Mouse (Mus musculus): ENCODE results near the gene Gm20388.

The Gm20388 gene

DNA sequence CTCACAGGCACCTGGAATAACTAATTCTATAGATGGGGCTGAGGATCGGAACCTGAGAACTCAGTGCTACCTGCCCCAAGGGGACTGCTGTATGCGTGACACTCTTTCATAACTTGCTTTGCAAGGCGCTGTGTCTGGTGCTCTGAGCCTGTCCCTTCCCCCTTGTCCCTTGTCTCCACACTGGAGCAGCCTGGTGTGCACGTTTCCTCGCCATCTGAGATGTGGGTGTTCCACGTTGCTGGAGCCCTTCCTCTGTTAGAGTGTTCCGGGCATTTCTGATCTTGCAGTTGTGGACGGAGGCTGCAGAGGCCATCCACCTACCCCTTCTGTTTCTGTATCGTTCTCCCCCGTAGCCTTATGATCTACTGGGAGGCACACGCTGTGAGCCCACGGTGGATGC is 1847.8 kb downstream of the Gm20388 start:
- peak; percentile 77 for DNase-seq (ENCODE audit: low read depth, low spot score)

DNA sequence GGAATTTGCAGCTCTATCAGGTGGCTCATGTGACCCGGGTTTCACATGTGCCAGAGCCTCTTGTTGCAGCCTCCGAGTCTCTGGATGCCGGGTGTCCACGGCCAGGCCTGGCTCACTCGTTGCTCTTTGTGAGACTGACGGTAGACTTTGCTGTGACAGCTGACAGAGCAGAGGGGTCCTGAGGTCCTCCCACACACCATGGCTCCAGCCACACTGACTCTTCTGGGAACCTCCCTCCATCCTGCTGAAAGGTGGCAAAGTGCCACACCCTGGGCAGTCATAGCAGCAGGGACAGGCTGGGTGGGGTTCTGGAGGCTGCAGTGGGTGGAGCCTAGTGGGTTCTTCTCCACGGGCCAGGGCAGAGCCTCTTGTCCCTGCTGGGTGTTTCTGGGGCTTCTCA is 1849.8 kb downstream of the Gm20388 start:
- DNase-seq (ENCODE audit: low read depth, low spot score) = peak; percentile 75

DNA sequence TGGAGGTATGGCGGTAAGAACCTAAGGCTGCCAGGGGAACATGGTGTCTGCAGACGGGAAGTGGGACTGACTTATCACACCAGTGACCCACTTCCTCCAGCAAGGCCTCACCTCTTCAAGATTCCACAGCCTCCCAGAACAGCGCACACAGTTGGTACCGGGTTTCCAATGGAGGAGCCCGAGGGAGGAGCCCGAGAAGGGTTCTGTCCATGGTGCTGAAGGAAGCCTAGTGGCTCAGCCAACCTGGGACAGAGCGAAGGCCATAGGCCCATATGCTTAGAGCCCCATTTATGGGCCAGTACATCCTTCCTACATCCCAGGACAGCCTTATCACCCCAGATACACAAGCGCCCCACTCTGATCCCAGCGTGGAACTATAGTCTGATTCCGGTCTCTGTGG is 1850.8 kb downstream of the Gm20388 start:
- DNase-seq (ENCODE audit: low read depth, low spot score) = no peak

DNA sequence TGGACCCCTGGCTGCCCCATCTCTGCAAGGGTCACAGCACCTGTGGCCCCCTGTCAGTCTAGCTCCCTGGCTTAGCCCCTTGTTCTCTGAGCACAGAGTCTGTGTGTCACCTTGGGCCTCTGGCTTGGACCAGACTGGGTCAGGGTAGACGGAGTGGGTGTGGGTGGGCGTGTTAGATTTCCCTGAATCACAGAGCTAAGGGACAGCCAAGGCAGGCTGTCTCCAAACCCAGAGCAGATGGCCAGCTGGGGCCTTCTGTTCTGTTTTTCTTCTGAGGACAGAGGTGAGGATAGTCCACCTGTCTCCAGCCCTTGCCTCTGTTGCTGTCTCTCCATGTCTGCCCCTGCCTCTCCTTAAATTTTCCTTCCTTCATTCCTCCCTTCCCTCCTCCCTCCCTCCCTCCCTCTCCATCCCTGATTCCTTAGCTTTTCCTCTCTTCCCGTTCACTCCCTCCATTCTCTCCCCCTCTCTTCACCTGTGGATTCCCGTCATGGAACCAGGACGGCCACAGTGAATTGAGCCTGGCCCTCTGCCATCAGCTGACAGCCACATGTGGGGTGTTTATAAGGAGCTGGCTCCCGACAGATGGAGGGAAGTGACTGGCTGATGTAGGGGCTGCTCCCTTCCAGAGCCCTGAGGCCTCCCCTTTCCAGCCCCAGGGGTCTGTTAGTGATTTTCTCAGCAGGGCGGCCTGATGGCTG is 1852.5 kb downstream of the Gm20388 start:
- peak; percentile 65 for DNase-seq (ENCODE audit: low read depth, low spot score)

DNA sequence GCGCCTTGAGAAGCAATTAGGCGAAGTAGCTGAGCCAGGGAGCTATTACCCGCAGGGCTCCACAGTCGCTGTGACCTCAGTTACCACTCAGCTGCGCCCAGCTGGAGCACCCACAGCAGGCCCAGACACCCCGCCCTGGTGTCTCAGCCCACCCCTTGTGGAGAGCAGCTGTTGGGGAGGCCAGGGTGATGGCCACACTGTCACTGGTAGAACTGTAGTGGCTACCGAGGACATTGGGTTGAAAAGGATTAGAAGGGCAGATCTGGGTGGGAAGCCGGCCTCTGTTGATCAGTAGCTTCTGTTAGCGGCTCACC is 1853.0 kb downstream of the Gm20388 start:
- no peak for DNase-seq (ENCODE audit: low read depth, low spot score)

DNA sequence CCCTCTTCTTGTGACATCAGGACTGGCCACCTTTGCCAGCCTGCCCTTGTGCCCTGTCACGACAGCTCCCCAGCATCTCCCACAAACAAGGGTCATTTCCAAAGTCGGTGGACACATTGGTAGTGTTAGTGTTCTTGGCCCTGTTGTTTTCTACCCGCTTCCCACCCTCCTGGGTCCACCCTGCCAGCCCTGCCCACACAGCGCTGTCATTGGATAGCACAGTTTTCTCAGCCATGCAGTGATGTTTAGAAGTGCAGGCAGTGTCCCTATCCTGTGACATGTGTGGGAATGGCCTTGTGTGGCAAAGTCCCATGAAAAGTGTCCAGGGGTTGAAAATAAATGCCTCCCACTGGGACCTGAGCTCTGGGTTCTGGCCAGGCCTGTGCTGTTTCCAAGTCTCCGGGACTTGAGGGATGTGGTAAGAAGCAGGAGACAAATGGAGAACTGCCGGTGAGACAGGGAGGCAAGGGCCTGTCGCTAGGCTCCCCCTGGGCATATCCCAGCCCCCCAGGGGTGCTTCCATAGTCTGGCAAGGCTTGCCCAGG is 1855.0 kb downstream of the Gm20388 start:
- peak; percentile 59 for DNase-seq (ENCODE audit: low read depth, low spot score)

DNA sequence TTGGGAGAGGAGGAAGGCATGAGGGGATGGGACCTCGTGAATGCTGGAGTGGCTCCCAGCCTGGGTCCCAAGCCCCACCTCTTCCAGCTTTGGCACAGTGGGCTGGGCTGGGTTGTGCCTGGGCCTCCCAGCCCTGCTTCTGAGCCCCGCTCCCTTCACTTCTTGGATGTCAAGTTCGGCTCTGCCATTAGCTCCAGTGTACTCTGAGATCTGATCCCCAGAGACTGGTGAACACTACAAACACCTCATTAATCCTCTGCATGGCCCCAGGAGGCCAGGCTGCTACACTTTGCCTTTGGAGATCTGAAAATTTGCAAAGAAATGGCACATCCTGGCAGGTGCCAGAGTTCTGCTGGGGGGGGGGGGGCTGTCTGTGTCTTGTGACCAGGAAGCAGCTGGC is 1858.5 kb downstream of the Gm20388 start:
- DNase-seq (ENCODE audit: low read depth, low spot score) = no peak

DNA sequence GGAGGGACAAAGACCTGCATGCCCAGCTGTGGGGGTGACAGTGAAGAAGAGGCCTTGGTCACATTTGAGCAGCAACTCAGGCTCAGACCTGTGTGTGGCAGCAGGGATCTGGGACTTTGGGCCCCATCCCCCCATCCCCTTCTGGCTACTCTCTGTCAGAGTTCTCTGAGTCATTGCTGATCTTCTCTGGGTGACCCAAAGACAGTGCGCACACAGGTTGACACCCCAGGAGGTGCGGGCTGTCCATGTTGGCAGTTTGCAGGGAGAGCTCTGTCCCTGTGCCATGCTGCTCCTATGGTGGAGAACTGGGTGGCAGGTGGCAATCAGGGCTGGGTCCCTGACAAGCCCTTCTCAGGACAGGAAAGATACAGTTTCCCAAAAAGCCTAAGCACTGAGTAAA is 1859.0 kb downstream of the Gm20388 start:
- DNase-seq (ENCODE audit: low read depth, low spot score) = peak; percentile 76

DNA sequence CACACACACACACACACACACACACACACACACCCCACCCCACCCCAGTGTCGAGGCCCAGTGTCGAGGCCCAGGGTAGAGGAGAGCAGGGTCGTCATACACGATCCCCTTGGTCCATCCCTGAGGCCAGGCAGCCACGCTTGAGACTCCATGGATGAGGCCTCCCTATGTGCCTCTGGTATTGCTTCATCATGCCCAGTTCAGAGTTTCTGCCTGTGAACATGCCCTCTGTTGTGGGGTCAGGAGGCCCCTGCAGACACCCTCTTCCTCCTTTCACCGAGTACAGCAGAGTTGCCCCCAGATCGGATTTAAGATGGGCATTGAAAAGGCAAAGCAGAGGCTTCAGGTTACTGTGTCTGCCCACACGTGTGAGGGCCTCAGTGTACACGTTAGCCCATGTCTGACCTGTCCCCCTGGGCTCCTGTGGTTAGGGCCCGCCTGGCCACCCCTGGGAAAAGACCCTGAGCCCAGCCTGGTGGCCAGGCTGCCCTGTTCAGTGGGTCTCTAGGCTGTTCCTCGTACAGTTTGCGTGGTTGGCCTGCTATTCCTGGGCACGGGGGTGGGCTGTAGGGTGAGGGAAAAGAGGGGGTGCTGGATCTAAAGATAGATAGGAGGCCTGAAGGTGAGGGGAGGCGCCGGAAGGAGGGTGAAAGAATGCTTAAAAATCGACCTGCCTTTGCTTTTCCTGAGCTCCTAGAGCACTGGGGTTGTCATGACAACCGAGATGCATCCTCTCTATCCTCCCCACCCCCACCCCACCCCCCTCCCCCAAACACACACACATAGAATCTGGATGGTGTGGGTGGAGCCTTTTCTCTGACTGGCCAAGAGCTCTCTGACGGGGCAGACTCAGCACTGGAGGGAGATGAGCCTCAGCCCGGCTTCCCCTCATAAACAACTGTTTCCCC is 1860.5 kb downstream of the Gm20388 start:
- peak; percentile 85 for DNase-seq (ENCODE audit: low read depth, low spot score)

DNA sequence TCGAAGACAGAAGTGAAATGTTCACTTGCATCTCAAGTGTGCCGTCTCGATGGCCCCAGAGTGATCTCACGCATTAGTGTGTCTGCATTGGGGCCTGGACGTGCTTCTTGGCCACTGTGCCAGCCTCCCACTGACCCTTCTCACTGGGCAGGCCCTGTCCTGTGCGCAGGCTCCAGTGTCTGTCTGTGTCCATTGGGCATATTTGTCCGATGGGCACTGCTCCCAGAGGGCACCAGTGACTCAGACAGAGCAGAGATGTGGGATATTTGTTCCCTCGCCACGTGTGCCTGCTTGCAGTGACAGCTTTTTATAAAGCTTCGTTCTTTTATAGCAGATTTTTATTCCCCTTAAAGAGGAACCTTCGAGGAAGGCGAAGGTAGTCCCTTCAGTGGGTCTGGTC is 1863.2 kb downstream of the Gm20388 start:
- DNase-seq (ENCODE audit: low read depth, low spot score) = peak; percentile 54

DNA sequence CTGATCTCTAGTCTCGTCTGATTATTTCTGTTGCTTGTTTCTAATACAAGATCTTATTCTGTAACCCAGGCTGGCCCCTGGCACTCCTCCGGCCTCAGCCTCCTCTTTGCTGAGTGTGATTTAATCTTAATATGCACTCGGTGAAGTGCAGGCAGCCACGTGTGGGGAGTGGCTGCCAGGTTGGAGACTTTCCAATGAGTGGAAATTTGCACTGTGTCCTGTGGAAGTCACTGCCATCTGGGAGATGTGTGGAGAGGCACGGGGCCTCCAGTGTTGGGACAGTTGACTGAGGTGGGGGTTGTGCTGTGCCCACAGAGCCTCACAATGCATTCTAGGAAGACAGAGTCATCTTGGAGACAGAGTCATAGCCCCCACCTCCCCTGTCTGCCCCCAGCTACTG is 1871.9 kb downstream of the Gm20388 start:
- peak; percentile 69 for DNase-seq (ENCODE audit: low read depth, low spot score)

DNA sequence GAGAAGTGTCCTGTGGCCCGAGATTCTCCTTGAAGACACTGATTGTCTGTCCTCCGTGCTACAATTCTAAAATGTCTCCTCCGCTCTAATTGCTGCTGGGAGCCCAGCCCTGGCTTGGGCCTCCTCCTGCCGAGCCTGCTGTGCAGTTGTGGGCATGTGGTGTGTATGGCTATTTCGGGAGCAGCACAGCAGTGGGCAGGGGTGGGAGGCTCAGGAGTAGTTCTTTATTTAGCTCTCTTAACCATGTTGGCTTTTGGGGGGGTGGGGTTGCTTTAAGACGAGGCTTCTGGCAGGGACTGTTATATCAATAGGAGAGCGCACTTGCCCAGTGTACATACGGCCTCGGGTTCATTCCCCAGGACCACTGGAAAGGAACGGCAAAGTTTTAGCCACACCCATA is 1875.9 kb downstream of the Gm20388 start:
- peak; percentile 89 for DNase-seq (ENCODE audit: low read depth, low spot score)

DNA sequence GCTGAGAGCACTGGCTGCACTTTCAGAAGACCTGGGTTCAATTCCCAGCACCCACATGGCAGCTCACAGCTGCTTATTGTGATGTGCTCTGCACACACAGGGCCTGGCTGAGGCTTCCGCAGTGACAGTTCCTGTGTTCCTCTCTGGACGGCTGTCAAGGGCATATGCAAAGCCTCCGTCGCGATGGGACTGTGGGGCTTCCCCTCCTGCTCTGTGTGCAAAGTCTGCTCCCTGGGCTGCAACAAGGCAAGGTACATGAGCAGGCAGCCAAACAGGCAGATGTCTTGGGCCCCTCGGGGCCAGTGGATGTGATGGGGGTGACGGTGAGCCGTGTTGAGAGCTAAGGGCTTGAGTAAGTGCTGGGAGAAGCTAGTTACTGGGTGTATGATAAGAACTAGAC is 1878.1 kb downstream of the Gm20388 start:
- no peak for DNase-seq (ENCODE audit: low read depth, low spot score)

DNA sequence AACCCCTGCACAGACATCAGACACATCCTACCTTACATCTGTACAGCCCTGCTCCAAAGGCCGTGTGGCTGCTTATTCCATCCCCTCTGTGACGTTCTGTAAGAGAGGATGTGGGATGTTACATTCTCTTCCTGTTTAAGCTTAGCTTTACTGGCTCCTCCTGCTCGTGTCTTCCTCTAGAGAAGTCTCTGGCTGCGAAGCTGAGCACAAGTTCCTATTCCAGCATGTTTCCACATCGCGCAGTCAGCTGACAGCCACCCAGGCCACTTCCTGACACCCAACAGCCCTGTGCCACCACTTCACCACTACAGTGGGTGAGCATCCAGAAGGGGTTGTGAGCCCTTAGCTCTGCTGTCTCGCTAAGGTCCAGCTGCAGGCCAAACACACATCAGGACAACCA is 1881.5 kb downstream of the Gm20388 start:
- DNase-seq (ENCODE audit: low read depth, low spot score) = peak; percentile 67

DNA sequence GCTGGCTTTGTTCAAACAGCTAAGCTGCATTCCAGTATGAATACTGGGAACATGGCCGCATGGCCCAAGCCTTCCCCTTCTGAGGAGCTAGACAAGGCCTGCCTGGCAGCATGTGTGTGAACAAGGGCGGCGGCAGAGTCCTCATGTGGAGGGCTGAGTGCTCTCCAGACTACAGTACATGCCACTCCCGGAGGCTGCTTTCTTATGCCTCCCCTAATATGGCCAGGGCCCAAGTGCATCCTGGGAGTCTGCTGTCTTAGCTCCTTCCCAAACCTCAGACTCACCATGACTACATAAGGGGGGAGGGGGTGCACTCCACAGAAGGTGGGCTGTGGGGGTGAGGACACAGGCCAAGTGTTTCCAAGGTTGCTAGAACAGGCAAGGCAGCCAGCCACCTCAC is 1882.0 kb downstream of the Gm20388 start:
- DNase-seq (ENCODE audit: low read depth, low spot score) = peak; percentile 45

DNA sequence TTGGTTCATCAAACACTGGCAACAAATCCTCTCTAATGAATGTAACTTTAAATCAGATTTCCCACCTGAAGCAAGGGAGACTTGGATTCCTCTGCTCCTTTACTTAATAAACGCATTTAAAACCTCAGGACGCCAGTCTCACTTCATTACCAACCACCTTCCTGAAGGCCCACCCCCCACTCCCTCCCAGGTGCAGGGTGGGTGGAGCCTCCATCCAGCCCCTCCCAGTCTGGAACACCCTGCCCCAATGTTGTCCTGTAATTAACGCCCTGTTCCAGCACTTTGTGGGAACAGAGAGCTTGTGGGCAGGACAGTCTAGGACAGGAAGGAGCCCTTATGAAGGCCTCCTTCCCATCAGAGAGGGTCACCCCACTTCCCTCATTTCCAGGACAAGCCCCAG is 1883.5 kb downstream of the Gm20388 start:
- DNase-seq (ENCODE audit: low read depth, low spot score) = no peak

DNA sequence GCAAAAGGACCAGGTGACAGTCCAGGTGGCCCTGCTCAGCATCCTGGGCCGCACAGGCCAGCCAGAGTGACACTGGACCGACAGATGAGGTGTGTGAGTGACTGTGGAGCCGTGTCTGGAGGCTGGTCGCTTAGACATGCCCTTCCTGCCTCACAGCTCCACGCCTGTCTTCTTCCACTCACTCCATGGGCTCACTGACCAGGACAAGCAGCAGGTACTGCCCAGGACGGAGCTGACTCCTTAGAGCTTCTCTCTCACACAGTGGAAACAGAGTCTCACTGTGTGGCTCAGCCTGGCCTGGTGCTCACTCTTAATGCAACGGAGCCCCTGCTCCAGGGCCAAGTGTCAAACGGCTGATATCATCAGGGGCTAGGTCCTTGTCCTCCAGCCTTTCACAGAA is 1884.8 kb downstream of the Gm20388 start:
- DNase-seq (ENCODE audit: low read depth, low spot score) = no peak

DNA sequence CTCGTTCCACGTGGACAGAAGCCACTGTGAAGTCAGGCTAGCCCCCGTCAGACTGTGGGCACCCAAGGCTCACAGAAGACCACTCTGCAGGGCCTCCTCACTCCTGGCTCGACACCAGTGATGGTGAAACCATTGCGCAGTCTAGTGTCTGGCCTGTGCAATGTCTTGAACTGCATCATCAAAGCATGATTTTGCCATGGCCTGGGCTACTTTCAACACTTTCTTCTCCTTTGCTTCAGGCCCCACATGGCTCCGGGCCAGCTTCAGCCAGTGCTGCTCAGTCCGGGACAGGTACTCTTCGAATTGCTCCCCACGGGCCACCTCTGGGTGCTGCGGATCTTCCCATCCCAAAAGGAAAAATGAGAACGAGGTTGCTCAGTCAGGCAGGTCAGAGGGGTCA is 1885.8 kb downstream of the Gm20388 start:
- no peak for DNase-seq (ENCODE audit: low read depth, low spot score)

DNA sequence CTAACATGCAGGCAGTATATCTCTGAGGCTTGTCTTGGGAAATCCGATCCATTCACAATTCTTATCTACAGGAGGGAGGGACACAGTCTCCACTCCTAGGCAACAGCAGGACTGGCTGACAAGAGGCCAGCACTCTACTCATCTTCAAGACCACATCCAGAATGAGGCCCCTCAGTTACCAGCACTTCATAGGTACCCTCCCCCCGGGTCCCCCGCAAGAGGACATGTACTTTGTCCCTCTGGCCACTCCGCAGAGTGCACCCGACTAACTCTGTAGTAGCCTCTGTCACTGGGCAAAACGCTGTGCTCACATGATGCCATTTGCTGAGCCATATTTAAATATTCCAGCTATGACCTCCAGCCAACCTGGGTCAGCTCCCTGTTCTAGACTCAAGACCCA is 1887.8 kb downstream of the Gm20388 start:
- no peak for DNase-seq (ENCODE audit: low read depth, low spot score)

DNA sequence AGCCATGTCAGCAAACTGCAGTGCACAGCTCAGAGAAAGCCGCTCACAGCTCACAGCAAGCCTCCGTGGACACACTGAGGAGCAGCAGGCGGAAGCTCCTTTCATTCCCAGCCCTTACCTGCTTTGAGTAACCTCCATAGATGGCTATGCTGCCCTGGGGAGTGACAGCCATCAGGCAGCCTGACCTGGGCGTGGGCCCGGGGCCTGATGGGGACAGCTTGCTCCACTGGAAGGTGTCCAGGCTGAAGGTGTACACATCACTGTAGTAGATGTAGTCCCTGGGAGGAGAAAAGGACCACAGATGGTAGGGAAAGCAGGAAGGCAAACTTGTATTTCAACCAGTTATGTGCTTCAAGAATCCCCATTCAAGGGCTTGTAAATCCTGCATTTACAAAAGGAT is 1894.2 kb downstream of the Gm20388 start:
- DNase-seq (ENCODE audit: low read depth, low spot score) = peak; percentile 68

DNA sequence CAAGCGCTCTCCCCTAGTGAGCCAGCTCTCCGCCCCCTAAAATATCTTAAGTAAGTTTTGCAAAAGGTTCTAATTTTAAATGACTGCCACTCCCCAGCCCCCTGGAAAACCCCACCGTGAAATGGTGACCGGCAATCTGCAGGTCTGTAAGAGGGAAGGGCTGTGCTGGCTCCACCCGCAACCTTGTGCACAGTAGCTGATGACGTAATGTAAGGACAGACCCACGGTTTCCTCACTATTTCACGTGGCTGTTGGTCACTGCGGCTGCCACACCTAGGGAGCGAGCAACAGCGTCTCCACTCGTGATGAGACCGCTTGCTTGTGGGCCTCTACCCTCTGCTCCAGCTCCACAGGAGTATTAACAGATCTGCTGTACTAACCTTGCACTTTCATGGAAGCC is 1895.5 kb downstream of the Gm20388 start:
- DNase-seq (ENCODE audit: low read depth, low spot score) = no peak

DNA sequence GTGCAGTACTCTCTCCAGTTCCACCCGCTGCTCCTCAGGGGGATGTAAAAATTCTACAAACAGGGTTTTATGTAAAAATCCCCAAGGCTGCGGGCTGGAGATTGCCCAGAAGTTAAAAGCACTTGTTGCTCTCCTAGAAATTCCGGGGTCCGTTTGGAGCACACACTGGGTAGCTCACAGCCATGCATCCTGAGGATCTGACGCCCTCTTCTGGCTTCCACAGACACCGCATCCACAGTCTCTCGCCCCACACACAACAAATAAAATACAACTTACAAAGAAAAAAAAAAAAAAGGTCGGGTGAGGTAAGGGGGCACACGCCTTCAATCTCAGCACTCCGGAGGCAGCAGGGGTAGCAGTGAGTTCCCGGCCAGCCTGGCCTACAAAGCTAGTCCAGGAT is 1897.4 kb downstream of the Gm20388 start:
- DNase-seq (ENCODE audit: low read depth, low spot score) = no peak
